Mouse (Mus musculus): ENCODE measurements around the gene Slc6a12. TPM values are rescaled to one million over a fixed set of nuclear protein-coding genes. Genes with fewer than 3 reads are reported as not detected.

Slc6a12 gene
- not detected for polyA plus RNA-seq (2017; shearing (Covaris generic))

GRCm38 (mm10) chr6:121343026-121343770 lies at the start of gene Slc6a12:
TSS of gene Slc6a12 (plus strand) at chr6:121343076.
- ATAC-seq: no peak

GRCm38 (mm10) chr6:121299317-121299716 lies 43.6 kb upstream of the Slc6a12 start:
- ATAC-seq: no peak

GRCm38 (mm10) chr6:121299954-121300353 lies 42.9 kb upstream of the Slc6a12 start, which contains the start of gene Slc6a13:
TSS of gene Slc6a13 (plus strand) at chr6:121300227.
- no peak for ATAC-seq

- ATAC-seq: no peak
Measured at GRCm38 (mm10) chr6:121300504-121300903, 42.4 kb upstream of the Slc6a12 start.

- ATAC-seq: no peak
Measured at GRCm38 (mm10) chr6:121303466-121304220, 39.2 kb upstream of the Slc6a12 start.

GRCm38 (mm10) chr6:121304630-121305029 lies 38.2 kb upstream of the Slc6a12 start:
- no peak for ATAC-seq

- no peak for ATAC-seq
Measured at GRCm38 (mm10) chr6:121305571-121305970, 37.3 kb upstream of the Slc6a12 start.

- ATAC-seq: no peak
Measured at GRCm38 (mm10) chr6:121310984-121311383, 31.9 kb upstream of the Slc6a12 start.

GRCm38 (mm10) chr6:121319099-121319498 lies 23.8 kb upstream of the Slc6a12 start:
- ATAC-seq: no peak

- ATAC-seq: no peak
Measured at GRCm38 (mm10) chr6:121322381-121323110, 20.3 kb upstream of the Slc6a12 start.

GRCm38 (mm10) chr6:121325298-121325697 lies 17.6 kb upstream of the Slc6a12 start:
- no peak for ATAC-seq

- ATAC-seq: no peak
Measured at GRCm38 (mm10) chr6:121325740-121326139, 17.1 kb upstream of the Slc6a12 start.

GRCm38 (mm10) chr6:121326486-121327069 lies 16.3 kb upstream of the Slc6a12 start:
- no peak for ATAC-seq

- no peak for ATAC-seq
Measured at GRCm38 (mm10) chr6:121328417-121328884, 14.4 kb upstream of the Slc6a12 start.

GRCm38 (mm10) chr6:121329848-121330508 lies 12.9 kb upstream of the Slc6a12 start:
- ATAC-seq: no peak

GRCm38 (mm10) chr6:121335841-121336240 lies 7.0 kb upstream of the Slc6a12 start:
- ATAC-seq: no peak

GRCm38 (mm10) chr6:121336558-121336957 lies 6.3 kb upstream of the Slc6a12 start:
- ATAC-seq: no peak

- ATAC-seq: no peak
Measured at GRCm38 (mm10) chr6:121337229-121337628, 5.6 kb upstream of the Slc6a12 start.

- peak; percentile 86 for ATAC-seq
Measured at GRCm38 (mm10) chr6:121337770-121338518, 4.9 kb upstream of the Slc6a12 start.

GRCm38 (mm10) chr6:121338519-121338896 lies 4.4 kb upstream of the Slc6a12 start:
- ATAC-seq: no peak

- ATAC-seq: no peak
Measured at GRCm38 (mm10) chr6:121341650-121342049, 1.2 kb upstream of the Slc6a12 start.

Data from CD4-positive, CD25-positive, alpha-beta regulatory T cell, adult 4 months (primary cell).